Mouse (Mus musculus): ENCODE results near the gene Olfr469. TPM values are rescaled to one million over a fixed set of nuclear protein-coding genes. Genes with fewer than 3 reads are reported as not detected.
"Not testable (repeated sequence)": the region's sequence is repeated elsewhere in the genome, so short reads cannot be mapped to it uniquely, and the experiment has no call there.

Gene Olfr469
- not detected in 2 replicates for polyA plus RNA-seq (2014; fragmentation: Nextera tagmentation; extraction: Ambion mirVana)

- not testable (repeated sequence) for H3K27ac ChIP-seq (ENCODE audit: low read depth, low read length); H3K9me3 ChIP-seq (ENCODE audit: control insufficient read depth, low read length); H3K9ac ChIP-seq (ENCODE audit: low read length); H3K4me2 ChIP-seq (ENCODE audit: low read depth); H3K27me3 ChIP-seq (ENCODE audit: control insufficient read depth, insufficient read depth, low read length); H3K36me3 ChIP-seq (ENCODE audit: control insufficient read depth, insufficient read depth, low read length); H3K4me3 ChIP-seq (ENCODE audit: low read depth, low read length); DNase-seq (ENCODE audit: low spot score); H3K4me1 ChIP-seq (ENCODE audit: control insufficient read depth, insufficient read depth, low read length); ATAC-seq (ENCODE audit: insufficient read depth, low FRiP score, low TSS enrichment)
These were observed at the start of gene Olfr469 for GRCm38 (mm10) chr7:107825441-107825840. Olfr469 (minus strand) TSS chr7:107825541.

- H3K4me2 ChIP-seq (ENCODE audit: low read depth): not testable (repeated sequence)
- 77% methylated on average over 1 of the region's 1 CpGs for WGBS
These were observed 22.0 kb upstream of the Olfr469 start, which contains the start of gene Olfr470 for GRCm38 (mm10) chr7:107847390-107847789. Olfr470 (minus strand) TSS chr7:107847490.

GRCm38 (mm10) chr7:107841719-107842118, 16.4 kb upstream of the Olfr469 start:
- 85% methylated on average over 1 of the region's 1 CpGs for WGBS
- no peak for DNase-seq (ENCODE audit: low spot score)
- no peaks in the 10 kb centered on the region for H3K9me3 ChIP-seq (ENCODE audit: control insufficient read depth, low read length)

More at GRCm38 (mm10) chr7:107847390-107847789, 22.0 kb upstream of the Olfr469 start, which contains the start of gene Olfr470:
- H3K9ac ChIP-seq (ENCODE audit: low read length); H3K27ac ChIP-seq (ENCODE audit: low read depth, low read length); DNase-seq (ENCODE audit: low spot score); H3K9me3 ChIP-seq (ENCODE audit: control insufficient read depth, low read length); H3K36me3 ChIP-seq (ENCODE audit: control insufficient read depth, insufficient read depth, low read length); H3K4me1 ChIP-seq (ENCODE audit: control insufficient read depth, insufficient read depth, low read length); H3K27me3 ChIP-seq (ENCODE audit: control insufficient read depth, insufficient read depth, low read length); H3K4me3 ChIP-seq (ENCODE audit: low read depth, low read length); ATAC-seq (ENCODE audit: insufficient read depth, low FRiP score, low TSS enrichment): not testable (repeated sequence)

GRCm38 (mm10) chr7:107823867-107824266, 1.5 kb downstream of the Olfr469 start:
- not testable (repeated sequence) for DNase-seq (ENCODE audit: low spot score); H3K36me3 ChIP-seq (ENCODE audit: control insufficient read depth, insufficient read depth, low read length); H3K9me3 ChIP-seq (ENCODE audit: control insufficient read depth, low read length); H3K4me1 ChIP-seq (ENCODE audit: control insufficient read depth, insufficient read depth, low read length); H3K9ac ChIP-seq (ENCODE audit: low read length); H3K27me3 ChIP-seq (ENCODE audit: control insufficient read depth, insufficient read depth, low read length); ATAC-seq (ENCODE audit: insufficient read depth, low FRiP score, low TSS enrichment); H3K4me2 ChIP-seq (ENCODE audit: low read depth); H3K27ac ChIP-seq (ENCODE audit: low read depth, low read length); H3K4me3 ChIP-seq (ENCODE audit: low read depth, low read length)
- WGBS: 67% methylated on average over 2 of the region's 2 CpGs

More at GRCm38 (mm10) chr7:107841719-107842118, 16.4 kb upstream of the Olfr469 start:
- ATAC-seq (ENCODE audit: insufficient read depth, low FRiP score, low TSS enrichment): no peak
- H3K36me3 ChIP-seq (ENCODE audit: control insufficient read depth, insufficient read depth, low read length): no peaks in the 10 kb centered on the region
- H3K4me1 ChIP-seq (ENCODE audit: control insufficient read depth, insufficient read depth, low read length): no peaks in the 10 kb centered on the region
- H3K4me3 ChIP-seq (ENCODE audit: low read depth, low read length): no peak overlapping the region
- no peak overlapping the region for H3K4me2 ChIP-seq (ENCODE audit: low read depth)
- no peaks in the 10 kb centered on the region for H3K27me3 ChIP-seq (ENCODE audit: control insufficient read depth, insufficient read depth, low read length)
- H3K9ac ChIP-seq (ENCODE audit: low read length): no peak overlapping the region
- no peak overlapping the region for H3K27ac ChIP-seq (ENCODE audit: low read depth, low read length)

GRCm38 (mm10) chr7:107819442-107819841, 5.9 kb downstream of the Olfr469 start:
- H3K9me3 ChIP-seq (ENCODE audit: control insufficient read depth, low read length): no peaks in the 10 kb centered on the region
- DNase-seq (ENCODE audit: low spot score) (no peak), ATAC-seq (ENCODE audit: insufficient read depth, low FRiP score, low TSS enrichment) (no peak)
- H3K36me3 ChIP-seq (ENCODE audit: control insufficient read depth, insufficient read depth, low read length): no peaks in the 10 kb centered on the region
- no peaks in the 10 kb centered on the region for H3K4me1 ChIP-seq (ENCODE audit: control insufficient read depth, insufficient read depth, low read length)
- H3K27ac ChIP-seq (ENCODE audit: low read depth, low read length): no peak overlapping the region
- no peak overlapping the region for H3K4me2 ChIP-seq (ENCODE audit: low read depth)
- H3K9ac ChIP-seq (ENCODE audit: low read length): no peak overlapping the region
- H3K4me3 ChIP-seq (ENCODE audit: low read depth, low read length): no peak overlapping the region
- no peaks in the 10 kb centered on the region for H3K27me3 ChIP-seq (ENCODE audit: control insufficient read depth, insufficient read depth, low read length)

- Histone ChIP-seq H3K4me1 (ENCODE audit: control insufficient read depth, insufficient read depth, low read length) (no peaks in the 10 kb centered on the region), H3K27me3 (ENCODE audit: control insufficient read depth, insufficient read depth, low read length) (no peaks in the 10 kb centered on the region), H3K9ac (ENCODE audit: low read length) (no peak within 1 kb of the TSS), H3K9me3 (ENCODE audit: control insufficient read depth, low read length) (no peaks in the 10 kb centered on the region), H3K27ac (ENCODE audit: low read depth, low read length) (no peak within 1 kb of the TSS), H3K36me3 (ENCODE audit: control insufficient read depth, insufficient read depth, low read length) (no peaks in the 10 kb centered on the region), H3K4me2 (ENCODE audit: low read depth) (no peak within 1 kb of the TSS), H3K4me3 (ENCODE audit: low read depth, low read length) (no peak within 1 kb of the TSS)
- DNase-seq (ENCODE audit: low spot score) (no peak), ATAC-seq (ENCODE audit: insufficient read depth, low FRiP score, low TSS enrichment) (no peak)
These were observed 13.4 kb downstream of the Olfr469 start, which contains the start of gene Olfr467 for GRCm38 (mm10) chr7:107811963-107812362. Olfr467 (plus strand) TSS chr7:107812263.

GRCm38 (mm10) chr7:107802138-107802537, 23.2 kb downstream of the Olfr469 start:
- 74% methylated on average over 3 of the region's 3 CpGs for WGBS
- Histone ChIP-seq H3K9me3 (ENCODE audit: control insufficient read depth, low read length) (no peaks in the 10 kb centered on the region), H3K4me1 (ENCODE audit: control insufficient read depth, insufficient read depth, low read length) (no peaks in the 10 kb centered on the region), H3K4me2 (ENCODE audit: low read depth) (no peak overlapping the region), H3K36me3 (ENCODE audit: control insufficient read depth, insufficient read depth, low read length) (no peaks in the 10 kb centered on the region), H3K27me3 (ENCODE audit: control insufficient read depth, insufficient read depth, low read length) (no peaks in the 10 kb centered on the region), H3K4me3 (ENCODE audit: low read depth, low read length) (no peak overlapping the region), H3K27ac (ENCODE audit: low read depth, low read length) (no peak overlapping the region), H3K9ac (ENCODE audit: low read length) (no peak overlapping the region)
- no peak for ATAC-seq (ENCODE audit: insufficient read depth, low FRiP score, low TSS enrichment)
- no peak for DNase-seq (ENCODE audit: low spot score)

- Histone ChIP-seq H3K4me3 (ENCODE audit: low read depth, low read length) (no peak within 1 kb of the TSS), H3K27me3 (ENCODE audit: control insufficient read depth, insufficient read depth, low read length) (no peaks in the 10 kb centered on the region), H3K27ac (ENCODE audit: low read depth, low read length) (no peak within 1 kb of the TSS), H3K9me3 (ENCODE audit: control insufficient read depth, low read length) (no peaks in the 10 kb centered on the region), H3K36me3 (ENCODE audit: control insufficient read depth, insufficient read depth, low read length) (no peaks in the 10 kb centered on the region), H3K4me1 (ENCODE audit: control insufficient read depth, insufficient read depth, low read length) (no peaks in the 10 kb centered on the region), H3K9ac (ENCODE audit: low read length) (no peak within 1 kb of the TSS), H3K4me2 (ENCODE audit: low read depth) (no peak within 1 kb of the TSS)
- DNase-seq (ENCODE audit: low spot score) (no peak), ATAC-seq (ENCODE audit: insufficient read depth, low FRiP score, low TSS enrichment) (no peak)
- WGBS: 91% methylated on average over 2 of the region's 2 CpGs
These were observed 24.2 kb downstream of the Olfr469 start, which contains the start of gene Ovch2 for GRCm38 (mm10) chr7:107801108-107801507. Ovch2 (minus strand) TSS chr7:107801208.

GRCm38 (mm10) chr7:107796500-107796899, 28.8 kb downstream of the Olfr469 start:
- Histone ChIP-seq H3K9me3 (ENCODE audit: control insufficient read depth, low read length) (no peaks in the 10 kb centered on the region), H3K4me3 (ENCODE audit: low read depth, low read length) (no peak overlapping the region), H3K9ac (ENCODE audit: low read length) (no peak overlapping the region), H3K27me3 (ENCODE audit: control insufficient read depth, insufficient read depth, low read length) (no peaks in the 10 kb centered on the region), H3K4me2 (ENCODE audit: low read depth) (no peak overlapping the region), H3K27ac (ENCODE audit: low read depth, low read length) (no peak overlapping the region), H3K4me1 (ENCODE audit: control insufficient read depth, insufficient read depth, low read length) (no peaks in the 10 kb centered on the region), H3K36me3 (ENCODE audit: control insufficient read depth, insufficient read depth, low read length) (no peaks in the 10 kb centered on the region)
- ATAC-seq (ENCODE audit: insufficient read depth, low FRiP score, low TSS enrichment) (no peak), DNase-seq (ENCODE audit: low spot score) (no peak)
- WGBS: 93% methylated on average over 2 of the region's 2 CpGs
